Mouse (Mus musculus) ES-Bruce4 (cell line): ENCODE measurements at regions not wholly inside any gene's neighbourhood (a gene's known extent, or its start where the extent isn't known, plus 50 kb on each side); places are given as distances from the start of the nearest gene placed in this dataset.

ENCODE experiments used
- H3K27ac ChIP-seq: 2 replicates; pipeline ENCODE4 v1.5.1; 2012; ENCODE audit warnings: low read length, inconsistent platforms; ENCODE audit not compliant: insufficient read depth
- H3K27me3 ChIP-seq: 2 replicates; pipeline ENCODE4 v1.6.1; 2012; ENCODE audit warnings: mild to moderate bottlenecking, low read length, inconsistent platforms; ENCODE audit not compliant: control insufficient read depth, poor library complexity, insufficient read depth, severe bottlenecking
- H3K36me3 ChIP-seq: 2 replicates; pipeline ENCODE4 v1.6.1; 2012; ENCODE audit warnings: inconsistent platforms, mild to moderate bottlenecking, low read length, moderate library complexity; ENCODE audit not compliant: control insufficient read depth, poor library complexity, insufficient read depth, severe bottlenecking
- H3K4me1 ChIP-seq: one replicate; pipeline ENCODE4 v1.8.1; 2011; ENCODE audit warnings: low read length; ENCODE audit not compliant: control insufficient read depth, insufficient read depth
- H3K4me3 ChIP-seq: 2 replicates; pipeline ENCODE4 v1.5.1; 2011; ENCODE audit warnings: low read depth, mild to moderate bottlenecking, low read length
- H3K9ac ChIP-seq: 2 replicates; pipeline ENCODE4 v1.6.1; 2012; ENCODE audit warnings: low read depth, mild to moderate bottlenecking, inconsistent platforms; ENCODE audit not compliant: poor library complexity, severe bottlenecking
- H3K9me3 ChIP-seq: replicated peaks from 2 replicates; pipeline ENCODE4 v1.6.1; 2012; ENCODE audit warnings: mild to moderate bottlenecking, low read length, inconsistent platforms; ENCODE audit not compliant: control insufficient read depth, poor library complexity, insufficient read depth, severe bottlenecking
- CTCF ChIP-seq: IDR thresholded peaks from one replicate; pipeline ENCODE4 v1.8.1; 2011; ENCODE audit warnings: low read depth, low read length
- EP300 ChIP-seq: IDR thresholded peaks from 2 replicates; pipeline ENCODE4 v1.6.1; 2011; ENCODE audit warnings: low read depth, low read length; ENCODE audit not compliant: insufficient read depth
- POLR2A ChIP-seq: IDR thresholded peaks from one replicate; pipeline ENCODE4 v1.8.1; 2011; ENCODE audit warnings: low read length; ENCODE audit not compliant: insufficient read depth

DNA sequence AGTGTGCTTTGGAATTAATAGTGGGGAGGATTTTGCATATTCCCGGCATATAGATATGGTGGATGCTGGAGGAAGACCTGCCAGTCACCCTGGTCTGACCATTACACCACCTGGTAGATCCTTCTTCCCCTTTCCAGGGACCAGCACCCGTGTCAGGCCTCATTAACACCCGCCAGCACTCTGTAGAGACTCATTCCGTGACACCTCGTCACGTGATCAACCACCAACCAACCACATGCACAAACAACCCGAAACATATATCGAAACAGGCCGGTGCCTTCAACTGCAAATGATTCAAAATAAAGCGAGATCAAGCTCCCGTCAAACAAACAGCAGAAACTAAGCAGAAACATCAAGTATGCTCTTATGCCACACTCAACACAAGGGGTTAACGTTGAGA lies 74.6 kb upstream of the Ado start:
- Histone ChIP-seq H3K27ac (no peak overlapping the region), H3K9ac (no peak overlapping the region), H3K9me3 (no peaks in the 10 kb centered on the region), H3K4me3 (no peak overlapping the region), H3K36me3 (no peaks in the 10 kb centered on the region), H3K27me3 (no peaks in the 10 kb centered on the region), H3K4me1 (no peaks in the 10 kb centered on the region)
- TF ChIP-seq EP300 = no peak
- no peak for TF ChIP-seq POLR2A
- TF ChIP-seq CTCF = no peak

DNA sequence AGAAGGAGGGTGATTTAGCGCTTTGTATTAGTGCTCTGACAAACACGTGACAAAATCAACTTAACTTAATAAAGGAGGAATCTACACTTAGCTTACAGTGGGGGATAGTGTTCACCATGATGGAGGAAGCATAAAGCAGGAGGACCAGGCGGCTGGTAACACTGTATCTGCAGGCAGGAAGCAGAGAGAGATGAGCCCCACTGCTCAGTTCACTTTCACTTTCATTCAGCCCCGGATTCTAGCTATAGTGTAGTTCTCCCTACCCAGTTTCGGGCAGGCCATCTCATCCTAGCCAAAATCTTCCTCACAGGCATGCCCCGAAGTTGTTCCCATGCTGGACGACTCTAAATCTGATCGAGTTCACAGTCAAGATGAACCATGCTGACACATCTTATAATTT lies 71.3 kb upstream of the Ado start:
- Histone ChIP-seq H3K4me3 (no peak overlapping the region), H3K9me3 (no peaks in the 10 kb centered on the region), H3K4me1 (no peaks in the 10 kb centered on the region), H3K36me3 (no peaks in the 10 kb centered on the region), H3K27ac (no peak overlapping the region), H3K9ac (no peak overlapping the region), H3K27me3 (no peaks in the 10 kb centered on the region)
- TF ChIP-seq POLR2A = no peak

DNA sequence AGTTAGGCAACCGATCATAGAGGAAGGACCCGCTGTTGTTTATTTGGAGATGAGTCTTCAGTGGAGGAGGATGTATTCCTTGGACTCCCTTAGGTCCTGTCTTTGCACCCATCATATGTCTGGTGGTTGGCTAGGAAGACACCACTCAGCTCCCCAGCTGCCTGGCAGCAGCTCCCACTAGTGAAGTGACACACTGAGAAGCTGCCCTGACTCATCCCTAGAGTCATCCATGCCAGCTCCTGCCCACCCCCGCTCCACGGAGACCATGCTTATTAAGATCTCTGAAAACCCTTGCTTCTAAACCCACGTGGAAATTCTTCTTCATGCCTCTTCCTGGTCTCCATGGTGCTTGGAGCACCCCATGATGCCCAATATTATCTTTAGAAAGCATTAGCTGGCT lies 69.4 kb upstream of the Ado start:
- no peak overlapping the region for H3K9ac ChIP-seq
- no peaks in the 10 kb centered on the region for H3K4me1 ChIP-seq
- H3K36me3 ChIP-seq = no peaks in the 10 kb centered on the region
- no peaks in the 10 kb centered on the region for H3K27me3 ChIP-seq
- H3K9me3 ChIP-seq = no peaks in the 10 kb centered on the region
- no peak overlapping the region for H3K27ac ChIP-seq
- no peak overlapping the region for H3K4me3 ChIP-seq
- no peak for TF ChIP-seq EP300
- TF ChIP-seq POLR2A = no peak
- no peak for TF ChIP-seq CTCF

DNA sequence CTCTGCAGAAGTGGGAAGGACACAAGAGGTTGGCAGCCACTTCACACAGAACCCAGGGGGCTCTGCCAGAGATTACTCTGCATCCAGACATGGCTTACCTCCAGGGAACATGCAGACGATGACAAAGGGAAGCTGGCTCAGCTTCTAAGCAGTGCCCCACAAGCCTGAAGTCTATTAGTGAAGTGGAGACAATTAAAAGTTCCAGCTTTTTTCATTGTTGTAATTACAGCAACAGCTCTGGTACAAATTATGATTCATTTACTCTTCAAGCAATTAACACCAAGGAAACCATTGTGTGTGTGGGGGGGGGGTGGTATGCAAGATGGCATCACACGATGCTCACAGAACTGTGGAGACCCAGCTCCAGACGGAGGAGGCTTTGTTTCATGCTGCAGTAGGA lies 66.3 kb upstream of the Ado start:
- H3K9ac ChIP-seq = no peak overlapping the region
- no peaks in the 10 kb centered on the region for H3K27me3 ChIP-seq
- no peaks in the 10 kb centered on the region for H3K4me1 ChIP-seq
- TF ChIP-seq POLR2A = no peak
- no peak for TF ChIP-seq EP300
- no peak for TF ChIP-seq CTCF
- H3K27ac ChIP-seq = no peak overlapping the region
- H3K9me3 ChIP-seq = no peaks in the 10 kb centered on the region
- H3K4me3 ChIP-seq = no peak overlapping the region
- no peaks in the 10 kb centered on the region for H3K36me3 ChIP-seq

DNA sequence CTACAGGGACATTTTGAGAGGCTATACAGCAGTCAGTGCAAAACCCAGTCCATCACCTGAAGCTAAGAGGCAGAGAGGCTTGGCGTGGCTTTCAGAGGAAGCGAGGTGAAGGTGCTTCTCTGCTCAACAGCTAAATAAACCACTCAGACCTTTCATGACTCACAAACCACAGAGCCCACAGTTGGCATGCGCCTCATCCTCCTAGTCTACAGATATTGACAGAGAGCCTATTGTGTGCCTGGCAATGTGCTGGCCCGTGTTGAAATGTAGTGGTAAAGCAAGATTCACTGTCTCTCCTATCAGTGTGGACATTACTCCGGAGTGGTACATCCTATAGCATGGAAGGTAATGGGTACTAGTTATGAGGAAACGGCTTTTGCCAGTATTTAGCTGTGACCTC lies 61.9 kb upstream of the Ado start:
- H3K4me1 ChIP-seq = no peaks in the 10 kb centered on the region
- no peak overlapping the region for H3K4me3 ChIP-seq
- H3K36me3 ChIP-seq = no peaks in the 10 kb centered on the region
- H3K9me3 ChIP-seq = no peaks in the 10 kb centered on the region
- TF ChIP-seq EP300 = no peak
- TF ChIP-seq POLR2A = no peak
- TF ChIP-seq CTCF = no peak
- no peak overlapping the region for H3K9ac ChIP-seq
- no peak overlapping the region for H3K27ac ChIP-seq
- H3K27me3 ChIP-seq = no peaks in the 10 kb centered on the region

DNA sequence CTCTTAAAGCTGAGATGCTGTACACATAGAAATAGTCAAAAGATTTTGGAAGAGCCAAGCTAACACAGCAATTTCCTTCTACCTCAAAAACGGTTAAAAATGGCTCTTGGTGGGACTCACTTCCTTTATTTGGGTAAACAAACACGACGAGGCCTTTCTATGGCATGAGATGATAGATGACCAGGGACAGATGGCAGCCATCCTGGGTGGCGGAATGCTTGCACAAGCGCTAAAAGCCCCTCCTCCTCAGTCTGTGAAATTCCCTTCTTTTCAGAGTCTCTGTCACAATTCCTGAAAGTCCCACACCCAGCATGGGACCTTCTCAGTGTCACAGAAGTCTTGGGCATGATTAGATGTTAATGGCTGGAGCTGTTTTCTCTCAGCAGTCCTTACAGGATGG lies 59.3 kb upstream of the Ado start:
- Histone ChIP-seq H3K4me3 (no peak overlapping the region), H3K36me3 (no peaks in the 10 kb centered on the region), H3K4me1 (no peaks in the 10 kb centered on the region), H3K27ac (no peak overlapping the region), H3K9ac (no peak overlapping the region), H3K27me3 (0 out of 2 replicates have a peak, but pooled peaks cover 1% of the 10 kb centered on the region), H3K9me3 (no peaks in the 10 kb centered on the region; the same call in 1 of the 2 replicates)
- TF ChIP-seq CTCF (no peak), EP300 (no peak), POLR2A (no peak)
